Mouse (Mus musculus) MEL (cell line): ENCODE results near the gene Ccdc85c. TPM values are rescaled to one million over a fixed set of nuclear protein-coding genes. Genes with fewer than 3 reads are reported as not detected.
A peak's percentile ranks its signal among the peaks of the same experiment; 100 is the strongest.

ENCODE experiments used
- DNase-seq: peaks from one replicate; pipeline ENCODE4 v3.0.0; 2011; ENCODE audit warnings: low read depth, low spot score
- H3K27ac ChIP-seq: 2 replicates; pipeline ENCODE4 v1.5.1; 2012; ENCODE audit warnings: low read depth, mild to moderate bottlenecking, control low read depth, low read length, moderate library complexity; ENCODE audit not compliant: control insufficient read depth
- H3K27me3 ChIP-seq, 2 experiments: fragments of 150-350 bp in 1 of 2; sonication (generic) in 1 of 2; 2 replicates each; pipeline ENCODE4 v1.6.1; 2012; ENCODE audit warnings: low read length in 2 of 2, mild to moderate bottlenecking in 2 of 2, improper control_type of control experiment in 1 of 2, moderate library complexity in 1 of 2; ENCODE audit not compliant: insufficient read depth in 2 of 2, control insufficient read depth in 1 of 2
- H3K36me3 ChIP-seq, 2 experiments: 2 replicates each; pipeline ENCODE4 v1.6.1; 2012 to 2014; ENCODE audit warnings: low read length in 2 of 2, improper control_type of control experiment in 1 of 2, inconsistent platforms in 1 of 2, mild to moderate bottlenecking in 1 of 2; ENCODE audit not compliant: insufficient read depth in 2 of 2, control insufficient read depth in 1 of 2
- H3K4me1 ChIP-seq, 2 experiments: fragments of 150-350 bp in 1 of 2; sonication (generic) in 1 of 2; 2 replicates each; pipeline ENCODE4 v1.6.1; 2012; ENCODE audit warnings: low read length in 2 of 2, improper control_type of control experiment in 1 of 2, mild to moderate bottlenecking in 1 of 2; ENCODE audit not compliant: insufficient read depth in 2 of 2, control insufficient read depth in 1 of 2
- H3K4me3 ChIP-seq, 2 experiments: fragments of 150-350 bp in 1 of 2; sonication (generic) in 1 of 2; 2 replicates each; pipeline ENCODE4 v1.5.1; 2012; ENCODE audit warnings: low read depth in 2 of 2, low read length in 2 of 2, mild to moderate bottlenecking in 2 of 2, moderate library complexity in 2 of 2, control low read depth in 1 of 2, improper control_type of control experiment in 1 of 2; ENCODE audit not compliant: control insufficient read depth in 1 of 2, insufficient read depth in 1 of 2
- H3K79me2 ChIP-seq: 2 replicates; pipeline ENCODE4 v1.6.1; 2012; ENCODE audit warnings: mild to moderate bottlenecking, low read length, moderate library complexity; ENCODE audit not compliant: control insufficient read depth, poor library complexity, insufficient read depth
- H3K9ac ChIP-seq: 2 replicates; pipeline ENCODE4 v1.6.1; 2012; ENCODE audit warnings: low read depth, mild to moderate bottlenecking, control low read depth, low read length, moderate library complexity; ENCODE audit not compliant: control insufficient read depth, poor library complexity, severe bottlenecking
- H3K9me3 ChIP-seq: fragments of 150-350 bp; sonication (generic); replicated peaks from 2 replicates; pipeline ENCODE4 v1.6.1; 2012; ENCODE audit warnings: mild to moderate bottlenecking, low read length, improper control_type of control experiment, moderate library complexity; ENCODE audit not compliant: insufficient read depth
- CHD1 ChIP-seq: IDR thresholded peaks from 2 replicates; pipeline ENCODE4 v1.6.1; 2012; ENCODE audit warnings: low read depth, mild to moderate bottlenecking, inconsistent platforms, low read length, improper control_type of control experiment
- CHD2 ChIP-seq: IDR thresholded peaks from 2 replicates; pipeline ENCODE4 v1.6.1; 2011; ENCODE audit warnings: low read length, improper control_type of control experiment
- CTCF ChIP-seq, 3 experiments: IDR thresholded peaks in 2 of 3; conservative IDR thresholded peaks in 1 of 3; 2 replicates each; pipeline ENCODE4 v1.5.1; 2011 to 2012; ENCODE audit warnings: low read length in 3 of 3, low read depth in 2 of 3, mild to moderate bottlenecking in 2 of 3, improper control_type of control experiment in 1 of 3, inconsistent platforms in 1 of 3, mixed read lengths in 1 of 3, moderate library complexity in 1 of 3; ENCODE audit not compliant: control insufficient read depth in 1 of 3, insufficient read depth in 1 of 3, poor library complexity in 1 of 3, severe bottlenecking in 1 of 3
- ETS1 ChIP-seq: IDR thresholded peaks from 2 replicates; pipeline ENCODE4 v1.6.1; 2012; ENCODE audit warnings: low read depth, mild to moderate bottlenecking, inconsistent platforms, low read length, improper control_type of control experiment, moderate library complexity
- JUND ChIP-seq: IDR thresholded peaks from 2 replicates; pipeline ENCODE4 v1.6.1; 2011; ENCODE audit warnings: low read depth, mild to moderate bottlenecking, improper control_type of control experiment, low read length
- KAT2A ChIP-seq: conservative IDR thresholded peaks from 2 replicates; pipeline ENCODE4 v1.6.1; 2012; ENCODE audit warnings: low read depth, low read length, improper control_type of control experiment, inconsistent platforms
- MAX ChIP-seq: IDR thresholded peaks from 2 replicates; pipeline ENCODE4 v1.6.1; 2011; ENCODE audit warnings: low read length, improper control_type of control experiment
- MAZ ChIP-seq: IDR thresholded peaks from 2 replicates; pipeline ENCODE4 v1.6.1; 2012; ENCODE audit warnings: low read depth, mild to moderate bottlenecking, inconsistent platforms, low read length, improper control_type of control experiment
- MEF2A ChIP-seq: IDR thresholded peaks from 2 replicates; pipeline ENCODE4 v1.6.1; 2014; ENCODE audit warnings: low read depth, mild to moderate bottlenecking, inconsistent platforms, low read length, improper control_type of control experiment; ENCODE audit not compliant: poor library complexity, insufficient replicate concordance, severe bottlenecking; ENCODE audit errors: extremely low read depth
- MXI1 ChIP-seq: IDR thresholded peaks from 2 replicates; pipeline ENCODE4 v1.6.1; 2011; ENCODE audit warnings: mild to moderate bottlenecking, low read depth, low read length, improper control_type of control experiment
- MYC ChIP-seq: IDR thresholded peaks from 2 replicates; pipeline ENCODE4 v1.6.1; 2011; ENCODE audit warnings: low read depth, mild to moderate bottlenecking, low read length, improper control_type of control experiment, moderate library complexity
- NRF1 ChIP-seq: IDR thresholded peaks from 2 replicates; pipeline ENCODE4 v1.6.1; 2014; ENCODE audit warnings: low read depth, mild to moderate bottlenecking, inconsistent platforms, low read length, improper control_type of control experiment, moderate library complexity; ENCODE audit not compliant: poor library complexity, insufficient read depth, severe bottlenecking
- POLR2AphosphoS2 ChIP-seq: IDR thresholded peaks from 2 replicates; pipeline ENCODE4 v1.6.1; 2011; ENCODE audit warnings: low read length, improper control_type of control experiment
- RAD21 ChIP-seq: IDR thresholded peaks from 2 replicates; pipeline ENCODE4 v1.6.1; 2011; ENCODE audit warnings: mild to moderate bottlenecking, low read depth, low read length, improper control_type of control experiment
- SIN3A ChIP-seq: IDR thresholded peaks from 2 replicates; pipeline ENCODE4 v1.6.1; 2012; ENCODE audit warnings: low read length, improper control_type of control experiment, inconsistent platforms
- SMC3 ChIP-seq: IDR thresholded peaks from 2 replicates; pipeline ENCODE4 v1.6.1; 2011; ENCODE audit warnings: low read depth, low read length, improper control_type of control experiment
- TAL1 ChIP-seq: IDR thresholded peaks from 2 replicates; pipeline ENCODE4 v1.6.1; 2012; ENCODE audit warnings: mild to moderate bottlenecking, inconsistent platforms, low read length, moderate library complexity, mixed read lengths
- TBP ChIP-seq: IDR thresholded peaks from 2 replicates; pipeline ENCODE4 v1.8.0; 2011; ENCODE audit warnings: low read depth, low read length, improper control_type of control experiment
- TCF12 ChIP-seq: IDR thresholded peaks from 2 replicates; pipeline ENCODE4 v1.6.1; 2014; ENCODE audit warnings: low read depth, mild to moderate bottlenecking, inconsistent platforms, low read length, improper control_type of control experiment, moderate library complexity
- UBTF ChIP-seq: IDR thresholded peaks from 2 replicates; pipeline ENCODE4 v1.6.1; 2012; ENCODE audit warnings: low read depth, mild to moderate bottlenecking, inconsistent platforms, low read length, improper control_type of control experiment, moderate library complexity, borderline replicate concordance; ENCODE audit not compliant: insufficient read depth
- USF1 ChIP-seq: IDR thresholded peaks from 2 replicates; pipeline ENCODE4 v1.6.1; 2014; ENCODE audit warnings: low read depth, mild to moderate bottlenecking, inconsistent platforms, low read length, improper control_type of control experiment, moderate library complexity
- ZC3H11A ChIP-seq: IDR thresholded peaks from 2 replicates; pipeline ENCODE4 v1.6.1; 2012; ENCODE audit warnings: low read depth, mild to moderate bottlenecking, inconsistent platforms, low read length, improper control_type of control experiment
- ZMIZ1 ChIP-seq: IDR thresholded peaks from 2 replicates; pipeline ENCODE4 v1.6.1; 2012; ENCODE audit warnings: low read depth, mild to moderate bottlenecking, inconsistent platforms, low read length, improper control_type of control experiment, moderate library complexity
- ZNF384 ChIP-seq: IDR thresholded peaks from 2 replicates; pipeline ENCODE4 v1.6.1; 2012; ENCODE audit warnings: low read depth, mild to moderate bottlenecking, inconsistent platforms, low read length, improper control_type of control experiment
- polyA plus RNA-seq, 2 experiments: library from polyadenylated mRNA; stranded (reverse) in 1 of 2; unstranded in 1 of 2; fragments of >175 nt in 1 of 2; fragments of >200 nt in 1 of 2; gene quantifications; 2 replicates each; pipeline versions ENCODE4 v1.2.1 to v1.2.4; 2012; ENCODE audit warnings: low replicate concordance in 2 of 2, low read depth in 1 of 2; ENCODE audit not compliant: insufficient read length in 2 of 2, insufficient read depth in 1 of 2, missing spikeins in 1 of 2
- total RNA-seq: library from RNA; depleted of rRNA; stranded (reverse); fragments of 300-350 nt; gene quantifications from 2 replicates; pipeline ENCODE4 v1.2.3, GENCODE M21; 2012

Gene Ccdc85c
- total and polyA plus RNA-seq, 3 experiments: 19.8 to 24.8 TPM; not detected in 1

GRCm38 (mm10) chr12:108292957-108293356, 17.7 kb upstream of the Ccdc85c start:
- Histone ChIP-seq H3K9ac (no peak overlapping the region), H3K27ac (no peak overlapping the region), H3K79me2 (no peaks in the 10 kb centered on the region), H3K36me3 (no peaks in the 10 kb centered on the region), H3K27me3 (no peaks in the 10 kb centered on the region), H3K4me1 (no peaks in the 10 kb centered on the region), H3K9me3 (no peaks in the 10 kb centered on the region), H3K4me3 (no peak overlapping the region)
- peak; percentile 59 for DNase-seq
- peak; percentile 73 to 74 (median 73) for TF ChIP-seq CTCF (IDR thresholded peaks at IDR 0.05 in 2 of 3, conservative IDR thresholded peaks at IDR 0.05 in 1 of 3; ENCODE audit: control insufficient read depth in 1 of 3, insufficient read depth in 1 of 3, low read depth in 2 of 3, low read length in 3 of 3, poor library complexity in 1 of 3, severe bottlenecking in 1 of 3)
- TF ChIP-seq RAD21: peak; percentile 69
- TF ChIP-seq ZC3H11A: peak; percentile 73
- no peak for TF ChIP-seq MYC
- no peak for TF ChIP-seq SIN3A
- TF ChIP-seq UBTF: no peak
- TF ChIP-seq JUND: no peak
- peak; percentile 73 for TF ChIP-seq SMC3
- TF ChIP-seq ZMIZ1: no peak

- no peaks in the 10 kb centered on the region for H3K79me2 ChIP-seq
- H3K27me3 ChIP-seq: no peaks in the 10 kb centered on the region
- H3K27ac ChIP-seq: no peak overlapping the region
- H3K36me3 ChIP-seq: no peaks in the 10 kb centered on the region
- no peak overlapping the region for H3K4me3 ChIP-seq
- no peak for TF ChIP-seq NRF1
- no peak for TF ChIP-seq ZMIZ1
- no peak for TF ChIP-seq MAX
- TF ChIP-seq TCF12: no peak
- TF ChIP-seq ETS1: no peak
- TF ChIP-seq JUND: no peak
- TF ChIP-seq CHD2: no peak
- no peak for TF ChIP-seq POLR2AphosphoS2
- TF ChIP-seq TBP: no peak
- TF ChIP-seq RAD21: no peak
- TF ChIP-seq ZNF384: no peak
- TF ChIP-seq CTCF (IDR thresholded peaks at IDR 0.05 in 2 of 3, conservative IDR thresholded peaks at IDR 0.05 in 1 of 3; ENCODE audit: control insufficient read depth in 1 of 3, insufficient read depth in 1 of 3, low read depth in 2 of 3, low read length in 3 of 3, poor library complexity in 1 of 3, severe bottlenecking in 1 of 3): no peak
- TF ChIP-seq ZC3H11A: no peak
- TF ChIP-seq MAZ: no peak
- TF ChIP-seq USF1: no peak
- TF ChIP-seq MXI1: no peak
- TF ChIP-seq KAT2A: no peak
- TF ChIP-seq CHD1: no peak
- no peak for TF ChIP-seq TAL1
- no peak for TF ChIP-seq MEF2A
- H3K4me1 ChIP-seq: no peaks in the 10 kb centered on the region
- H3K9ac ChIP-seq: no peak overlapping the region
- DNase-seq: peak; percentile 57
- H3K9me3 ChIP-seq: no peaks in the 10 kb centered on the region
These were observed 17.2 kb upstream of the Ccdc85c start for GRCm38 (mm10) chr12:108292419-108292818.
